Mouse (Mus musculus) limb, embryonic 15.5 days (tissue): Measurements from ENCODE around the gene Kdm7a. TPM values are rescaled to one million over a fixed set of nuclear protein-coding genes. Genes with fewer than 3 reads are reported as not detected.
A peak's percentile ranks its signal among the peaks of the same experiment; 100 is the strongest.

Source experiments
- ATAC-seq: fragments of 200-750 bp; cut with Nextera tagmentation; 2 replicates; pipeline ENCODE4 v1.8.0; 2017; ENCODE audit warnings: low read depth, moderate TSS enrichment; ENCODE audit not compliant: insufficient number of reproducible peaks, low FRiP score, low TSS enrichment
- H3K27ac ChIP-seq: fragments of 300-500 bp; sonication (generic); 2 replicates; pipeline ENCODE4 v1.5.1; 2015; ENCODE audit warnings: moderate library complexity, mild to moderate bottlenecking, inconsistent platforms
- H3K27me3 ChIP-seq: fragments of 300-500 bp; sonication (generic); 2 replicates; pipeline ENCODE4 v1.6.1; 2015; ENCODE audit warnings: inconsistent platforms
- H3K36me3 ChIP-seq: fragments of 300-500 bp; sonication (generic); 2 replicates; pipeline ENCODE4 v1.6.1; 2015; ENCODE audit warnings: inconsistent platforms
- H3K4me1 ChIP-seq: fragments of 300-500 bp; sonication (generic); 2 replicates; pipeline ENCODE4 v1.6.1; 2015; ENCODE audit warnings: inconsistent platforms
- H3K4me2 ChIP-seq: fragments of 300-500 bp; sonication (generic); 2 replicates; pipeline ENCODE4 v1.6.1; 2015; ENCODE audit warnings: mild to moderate bottlenecking, inconsistent platforms
- H3K4me3 ChIP-seq: fragments of 300-500 bp; sonication (generic); 2 replicates; pipeline ENCODE4 v1.5.1; 2015; ENCODE audit warnings: mild to moderate bottlenecking, inconsistent platforms
- H3K9ac ChIP-seq: fragments of 300-500 bp; sonication (generic); 2 replicates; pipeline ENCODE4 v1.6.1; 2015; ENCODE audit warnings: inconsistent platforms
- H3K9me3 ChIP-seq: fragments of 300-500 bp; sonication (generic); 2 replicates; pipeline ENCODE4 v1.6.1; 2016; ENCODE audit warnings: inconsistent platforms
- WGBS: fragments of 180-500 bp; shearing (Covaris S2); methylation state at CpG from one replicate; pipeline ENCODE4 v1.1.7; 2015; 5-methylcytosine and 5-hydroxymethylcytosine counted together
- polyA plus RNA-seq: library from polyadenylated mRNA; unstranded; fragments of >200 nt; fragmentation: Nextera tagmentation; extraction: Ambion mirVana; gene quantifications from 2 replicates; pipeline ENCODE4 v1.2.1, GENCODE M21; 2015

Gene Kdm7a
- polyA plus RNA-seq, 1 experiment from 2014 or later, result 7.1 TPM

GRCm38 (mm10) chr6:39230664-39231063 is 24.1 kb upstream of the Kdm7a start:
- H3K4me1 ChIP-seq, result peaks cover 11% of the 10 kb centered on the region
- H3K9ac ChIP-seq, result no peak overlapping the region
- H3K27me3 ChIP-seq, result no peaks in the 10 kb centered on the region
- H3K36me3 ChIP-seq, result no peaks in the 10 kb centered on the region
- no peak overlapping the region; the same call in 1 of the 2 replicates for H3K27ac ChIP-seq
- WGBS, result 63% methylated on average over 8 of the region's 8 CpGs
- ATAC-seq, result no peak
- H3K4me3 ChIP-seq, result no peak overlapping the region
- H3K9me3 ChIP-seq, result no peaks in the 10 kb centered on the region
- no peak overlapping the region for H3K4me2 ChIP-seq

GRCm38 (mm10) chr6:39226610-39226955 is 20.0 kb upstream of the Kdm7a start:
- Histone ChIP-seq H3K9ac (no peak overlapping the region), H3K9me3 (no peaks in the 10 kb centered on the region), H3K4me3 (no peak overlapping the region), H3K4me2 (no peak overlapping the region), H3K36me3 (no peaks in the 10 kb centered on the region), H3K27me3 (no peaks in the 10 kb centered on the region), H3K4me1 (peaks cover 11% of the 10 kb centered on the region), H3K27ac (no peak overlapping the region)
- no peak for ATAC-seq
- whole genome bisulfite sequencing, result 56% methylated on average over 9 of the region's 9 CpGs

GRCm38 (mm10) chr6:39225876-39226609 is 19.5 kb upstream of the Kdm7a start:
- Histone ChIP-seq H3K4me2 (no peak overlapping the region), H3K9ac (no peak overlapping the region), H3K4me3 (no peak overlapping the region), H3K36me3 (no peaks in the 10 kb centered on the region), H3K27me3 (no peaks in the 10 kb centered on the region), H3K27ac (no peak overlapping the region), H3K9me3 (no peaks in the 10 kb centered on the region), H3K4me1 (peaks cover 11% of the 10 kb centered on the region)
- no peak for ATAC-seq
- WGBS, result 24% methylated on average over 7 of the region's 7 CpGs

GRCm38 (mm10) chr6:39223328-39223885 is 16.8 kb upstream of the Kdm7a start:
- 77% methylated on average over 5 of the region's 5 CpGs for WGBS
- H3K36me3 ChIP-seq, result no peaks in the 10 kb centered on the region
- H3K4me1 ChIP-seq, result peaks cover 6% of the 10 kb centered on the region
- no peaks in the 10 kb centered on the region for H3K27me3 ChIP-seq
- no peak overlapping the region for H3K27ac ChIP-seq
- no peaks in the 10 kb centered on the region for H3K9me3 ChIP-seq
- no peak overlapping the region for H3K4me3 ChIP-seq
- no peak overlapping the region for H3K9ac ChIP-seq
- H3K4me2 ChIP-seq, result no peak overlapping the region
- no peak for ATAC-seq

- H3K4me1 ChIP-seq, result peaks cover 6% of the 10 kb centered on the region
- H3K36me3 ChIP-seq, result no peaks in the 10 kb centered on the region
- H3K4me3 ChIP-seq, result no peak overlapping the region
- H3K27ac ChIP-seq, result no peak overlapping the region
- ATAC-seq, result no peak
- H3K9me3 ChIP-seq, result no peaks in the 10 kb centered on the region
- 83% methylated on average over 5 of the region's 5 CpGs for WGBS
- H3K27me3 ChIP-seq, result no peaks in the 10 kb centered on the region
- no peak overlapping the region for H3K9ac ChIP-seq
- no peak overlapping the region for H3K4me2 ChIP-seq
Observed at GRCm38 (mm10) chr6:39222487-39222886, 15.9 kb upstream of the Kdm7a start.

GRCm38 (mm10) chr6:39217961-39218360 is 11.4 kb upstream of the Kdm7a start:
- no peak overlapping the region for H3K4me3 ChIP-seq
- WGBS, result 81% methylated on average over 2 of the region's 2 CpGs
- H3K27me3 ChIP-seq, result no peaks in the 10 kb centered on the region
- no peaks in the 10 kb centered on the region for H3K36me3 ChIP-seq
- H3K27ac ChIP-seq, result no peak overlapping the region
- H3K9me3 ChIP-seq, result no peaks in the 10 kb centered on the region
- no peaks in the 10 kb centered on the region for H3K4me1 ChIP-seq
- no peak overlapping the region for H3K4me2 ChIP-seq
- no peak for ATAC-seq
- H3K9ac ChIP-seq, result no peak overlapping the region

- 94% methylated on average over 3 of the region's 3 CpGs for WGBS
- H3K4me1 ChIP-seq, result no peaks in the 10 kb centered on the region
- no peak overlapping the region for H3K4me3 ChIP-seq
- no peak overlapping the region for H3K27ac ChIP-seq
- no peak overlapping the region for H3K4me2 ChIP-seq
- no peak overlapping the region for H3K9ac ChIP-seq
- no peaks in the 10 kb centered on the region for H3K27me3 ChIP-seq
- no peaks in the 10 kb centered on the region for H3K36me3 ChIP-seq
- no peak for ATAC-seq
- no peaks in the 10 kb centered on the region for H3K9me3 ChIP-seq
Observed at GRCm38 (mm10) chr6:39217138-39217537, 10.5 kb upstream of the Kdm7a start.

- Histone ChIP-seq H3K4me3 (no peak overlapping the region), H3K9ac (no peak overlapping the region), H3K9me3 (no peaks in the 10 kb centered on the region), H3K36me3 (no peaks in the 10 kb centered on the region), H3K4me2 (no peak overlapping the region), H3K27me3 (no peaks in the 10 kb centered on the region), H3K4me1 (no peaks in the 10 kb centered on the region), H3K27ac (no peak overlapping the region)
- 70% methylated on average over 5 of the region's 5 CpGs for WGBS
- ATAC-seq, result no peak
Observed at GRCm38 (mm10) chr6:39214949-39215606, 8.5 kb upstream of the Kdm7a start.

- 80% methylated on average over 4 of the region's 4 CpGs for WGBS
- Histone ChIP-seq H3K4me3 (no peak overlapping the region), H3K27ac (no peak overlapping the region), H3K36me3 (no peaks in the 10 kb centered on the region), H3K4me1 (no peaks in the 10 kb centered on the region), H3K4me2 (no peak overlapping the region), H3K9me3 (no peaks in the 10 kb centered on the region), H3K9ac (no peak overlapping the region), H3K27me3 (no peaks in the 10 kb centered on the region)
- no peak for ATAC-seq
Observed at GRCm38 (mm10) chr6:39209677-39210076, 3.1 kb upstream of the Kdm7a start.

- Histone ChIP-seq H3K4me1 (peaks cover 5% of the 10 kb centered on the region; the same call in 1 of the 2 replicates), H3K27me3 (no peaks in the 10 kb centered on the region), H3K4me2 (no peak overlapping the region), H3K36me3 (no peaks in the 10 kb centered on the region), H3K4me3 (no peak overlapping the region), H3K27ac (no peak overlapping the region), H3K9ac (no peak overlapping the region), H3K9me3 (no peaks in the 10 kb centered on the region)
- WGBS, result 64% methylated on average over 4 of the region's 4 CpGs
- no peak for ATAC-seq
Observed at GRCm38 (mm10) chr6:39208181-39208580, 1.6 kb upstream of the Kdm7a start.

- Histone ChIP-seq H3K9me3 (no peaks in the 10 kb centered on the region), H3K4me3 (peak overlapping the region; percentile 97), H3K27me3 (no peaks in the 10 kb centered on the region), H3K27ac (peak overlapping the region; percentile 97), H3K36me3 (no peaks in the 10 kb centered on the region), H3K4me1 (peaks cover 5% of the 10 kb centered on the region; the same call in 1 of the 2 replicates), H3K4me2 (peak overlapping the region; percentile 74), H3K9ac (peak overlapping the region; percentile 91)
- peak; percentile 21; the same call in 1 of the 2 replicates for ATAC-seq
- 1% methylated on average over 106 of the region's 121 CpGs for WGBS
Observed at GRCm38 (mm10) chr6:39205650-39206580, 674 bp downstream of the Kdm7a start.
